Comparison of ENCODE assay signal across 9 mouse cellular contexts in genomic region chr4:120882002-120882625, GRCm38 (mm10). TPM values are rescaled to one million over a fixed set of nuclear protein-coding genes. Genes with fewer than 3 reads are reported as not detected.
DNase-seq lines count a peak whose midpoint lies in the region; ATAC-seq and TF ChIP-seq lines count a peak whose summit lies in the region.
"Had no signal": no experiment of that assay in that cellular context is flagged by ENCODE, and none has a peak within 500 bp of the region (broad histone marks: within the 10 kb centered on the region; RNA-seq: fewer than 3 reads in every experiment).

No protein-coding gene starts in this region.

- no peak overlapping the region for H3K4me3 ChIP-seq in ES-E14 (ENCODE audit: insufficient read depth in 1 of 2, low read depth in 1 of 2, low read length in 2 of 2, poor library complexity in 1 of 2, severe bottlenecking in 1 of 2)
- H3K4me3 ChIP-seq in embryonic facial prominence, embryonic 11.5 days (ENCODE audit: low read depth, low read length), result no peak overlapping the region
- H3K4me3 ChIP-seq: erythroblast, embryonic 14.5 days had no signal

- H3K27me3 ChIP-seq in embryonic facial prominence, embryonic 11.5 days (ENCODE audit: control insufficient read depth, insufficient read depth, low read length), result no peaks in the 10 kb centered on the region

- no peaks in the 10 kb centered on the region for H3K9me3 ChIP-seq in ES-E14 (ENCODE audit: control insufficient read depth, insufficient read depth, low read depth, low read length)
- no peaks in the 10 kb centered on the region for H3K9me3 ChIP-seq in embryonic facial prominence, embryonic 11.5 days (replicated peaks; ENCODE audit: control insufficient read depth, low read length)

- in situ Hi-C loops in ES-E14 (cut with MboI; ENCODE audit: low sequenced_read_pairs in 2 of 2, unreplicated experiment in 2 of 2), result no loop called here

- no peaks in the 10 kb centered on the region for H3K4me1 ChIP-seq in ES-E14 (ENCODE audit: control insufficient read depth in 2 of 2, insufficient read depth in 2 of 2, low read length in 2 of 2, poor library complexity in 1 of 2)
- peaks cover 5% of the 10 kb centered on the region; the same call in 1 of the 2 replicates for H3K4me1 ChIP-seq in embryonic facial prominence, embryonic 11.5 days (ENCODE audit: control insufficient read depth, insufficient read depth, low read length)

- peak; percentile 6 for DNase-seq in ES-E14 (ENCODE audit: low read depth, low spot score)
- peak; percentile 50 for DNase-seq in embryonic facial prominence, embryonic 11.5 days (ENCODE audit: low spot score)
- DNase-seq in left cerebral cortex, adult 18-20 months (ENCODE audit: low spot score in 2 of 2), result peak; percentile 53 to 69
- DNase-seq in right cerebral cortex, adult 18-20 months, result peak; percentile 74
- DNase-seq in adrenal gland, adult 2 months, result no peak
- no peak for DNase-seq in kidney, postnatal 36 days
- no peak for DNase-seq in adrenal gland, postnatal 10 days
- DNase-seq in lung, postnatal 10 days, result no peak

- no peak for ATAC-seq in embryonic facial prominence, embryonic 11.5 days (replicated peaks; ENCODE audit: insufficient number of reproducible peaks, low FRiP score, low TSS enrichment, low read depth)

- H3K4me2 ChIP-seq in embryonic facial prominence, embryonic 11.5 days (ENCODE audit: low read depth, low read length), result no peak overlapping the region

- no peak overlapping the region for H3K27ac ChIP-seq in ES-E14 (ENCODE audit: insufficient read depth, low read depth, low read length, poor library complexity, severe bottlenecking)
- H3K27ac ChIP-seq in embryonic facial prominence, embryonic 11.5 days (replicated peaks; ENCODE audit: low read depth, low read length), result no peak overlapping the region

- 39% methylated on average over 5 of the region's 5 CpGs for WGBS in embryonic facial prominence, embryonic 11.5 days

- no peaks in the 10 kb centered on the region for H3K36me3 ChIP-seq in ES-E14 (ENCODE audit: control insufficient read depth, insufficient read depth, low read length, poor library complexity, severe bottlenecking)
- no peaks in the 10 kb centered on the region for H3K36me3 ChIP-seq in embryonic facial prominence, embryonic 11.5 days (replicated peaks; ENCODE audit: control insufficient read depth, insufficient read depth, low read depth, low read length)

- no peak overlapping the region for H3K9ac ChIP-seq in ES-E14 (ENCODE audit: insufficient read depth, low read depth, low read length, poor library complexity, severe bottlenecking)
- H3K9ac ChIP-seq in embryonic facial prominence, embryonic 11.5 days (replicated peaks; ENCODE audit: low read length), result no peak overlapping the region

TF ChIP-seq in ES-E14, 5 proteins besides CTCF, POLR2A, EP300 and RAD21:
- no peak for TF ChIP-seq ZNF384 (IDR thresholded peaks at IDR 0.05; ENCODE audit: low read depth, low read length)

RNA-seq across cellular contexts. Expression of gene Rims3, which starts 27.5 kb away (rescaled TPM):
- total RNA-seq in ES-E14 (2012; rRNA removed), result 4.5 and 6.7 TPM in 2 replicates
- polyA plus RNA-seq in embryonic facial prominence, embryonic 11.5 days (2014; fragmentation: Nextera tagmentation; extraction: Ambion mirVana), result 1.8 and 2.4 TPM in 2 replicates
- 100 to 1,000 TPM; 194 to 217 TPM for total RNA-seq in left cerebral cortex, adult 18-20 months (2021)
- 10 to 100 TPM in 1 of 2 experiments, 1 to 10 TPM in 1; 5.8 to 11.0 TPM for total RNA-seq in adrenal gland, adult 2 months (2021)
- polyA plus RNA-seq in adrenal gland, adult 2 months (2012; rRNA removed), result 6.9 and 7.3 TPM in 2 replicates
- total RNA-seq in adrenal gland, postnatal 10 days (2021), result 1 to 10 TPM; 6.2 to 6.5 TPM

RNA-seq across cellular contexts. Expression of gene Exo5, which starts 42.7 kb away (rescaled TPM):
- total RNA-seq in ES-E14 (2012; rRNA removed), result 8.9 and 13.3 TPM in 2 replicates
- polyA plus RNA-seq in embryonic facial prominence, embryonic 11.5 days (2014; fragmentation: Nextera tagmentation; extraction: Ambion mirVana), result 34.6 and 37.4 TPM in 2 replicates
- total RNA-seq in left cerebral cortex, adult 18-20 months (2021), result 10 to 100 TPM; 12.7 to 15.0 TPM
- 10 to 100 TPM in 1 of 2 experiments, 1 to 10 TPM in 1; 6.9 to 10.2 TPM for total RNA-seq in adrenal gland, adult 2 months (2021)
- 0.80 and 1.4 TPM in 2 replicates for polyA plus RNA-seq in adrenal gland, adult 2 months (2012; rRNA removed)
- total RNA-seq in adrenal gland, postnatal 10 days (2021), result 10 to 100 TPM in 1 of 2 experiments, 1 to 10 TPM in 1; 9.7 to 13.4 TPM

RNA-seq across cellular contexts. Expression of gene Nfyc, which starts 50.7 kb away (rescaled TPM):
- 47.1 and 62.0 TPM in 2 replicates for total RNA-seq in ES-E14 (2012; rRNA removed)
- 137 and 139 TPM in 2 replicates for polyA plus RNA-seq in embryonic facial prominence, embryonic 11.5 days (2014; fragmentation: Nextera tagmentation; extraction: Ambion mirVana)
- 10 to 100 TPM; 45.1 to 49.4 TPM for total RNA-seq in left cerebral cortex, adult 18-20 months (2021)
- total RNA-seq in adrenal gland, adult 2 months (2021), result 10 to 100 TPM; 43.0 to 59.0 TPM
- polyA plus RNA-seq in adrenal gland, adult 2 months (2012; rRNA removed), result 169 and 171 TPM in 2 replicates
- total RNA-seq in adrenal gland, postnatal 10 days (2021), result 10 to 100 TPM; 44.4 to 70.7 TPM

Comparison
In these comparisons a context has a peak if more than half of its experiments do, and no peak if none do; other contexts are left out.
1. DNase-seq: peak in ES-E14 (single experiment), embryonic facial prominence, embryonic 11.5 days (single experiment), left cerebral cortex, adult 18-20 months (2 of 2) and right cerebral cortex, adult 18-20 months (single experiment); none in adrenal gland, adult 2 months (single experiment), kidney, postnatal 36 days (0 of 2), adrenal gland, postnatal 10 days (single experiment) and lung, postnatal 10 days (single experiment).
2. RNA of gene Rims3, which starts 27.5 kb away (total RNA-seq): 194 to 217 TPM in left cerebral cortex, adult 18-20 months; 5.8 to 11.0 TPM in adrenal gland, adult 2 months, 6.2 to 6.5 TPM in adrenal gland, postnatal 10 days and 4.5 to 6.7 TPM in ES-E14; every median in the first group is over 10 times any median in the second.